Mouse (Mus musculus): ENCODE measurements around the gene Dlx5. TPM values are rescaled to one million over a fixed set of nuclear protein-coding genes. Genes with fewer than 3 reads are reported as not detected.

Dlx5 gene
- polyA plus RNA-seq, 1 experiment from 2014 or later = 0.72 TPM

- ATAC-seq (ENCODE audit: low FRiP score, low read depth) = no peak
- H3K4me3 ChIP-seq = no peak overlapping the region
- H3K4me1 ChIP-seq = no peaks in the 10 kb centered on the region
- 1% methylated on average over 25 of the region's 25 CpGs for WGBS
- H3K9me3 ChIP-seq = no peaks in the 10 kb centered on the region
- H3K9ac ChIP-seq = no peak overlapping the region
- peaks cover 98% of the 10 kb centered on the region for H3K27me3 ChIP-seq (replicated peaks)
- H3K36me3 ChIP-seq = no peaks in the 10 kb centered on the region
- H3K4me2 ChIP-seq (replicated peaks) = no peak overlapping the region
- H3K27ac ChIP-seq = no peak overlapping the region
These were observed 26.8 kb downstream of the Dlx5 start for GRCm38 (mm10) chr6:6854902-6855745.

- Histone ChIP-seq H3K9me3 (no peaks in the 10 kb centered on the region), H3K36me3 (no peaks in the 10 kb centered on the region), H3K9ac (no peak overlapping the region), H3K4me3 (no peak overlapping the region), H3K4me1 (no peaks in the 10 kb centered on the region), H3K27ac (no peak overlapping the region), H3K27me3 (replicated peaks) (peaks cover 90% of the 10 kb centered on the region), H3K4me2 (replicated peaks) (no peak overlapping the region)
- ATAC-seq (ENCODE audit: low FRiP score, low read depth) = no peak
- under 1% methylated on average over 9 of the region's 9 CpGs for WGBS
These were observed 27.7 kb downstream of the Dlx5 start for GRCm38 (mm10) chr6:6854176-6854575.

- Histone ChIP-seq H3K9ac (no peak overlapping the region), H3K36me3 (no peaks in the 10 kb centered on the region), H3K9me3 (no peaks in the 10 kb centered on the region), H3K27ac (no peak overlapping the region), H3K27me3 (replicated peaks) (peaks cover 88% of the 10 kb centered on the region), H3K4me3 (no peak overlapping the region), H3K4me1 (no peaks in the 10 kb centered on the region), H3K4me2 (replicated peaks) (no peak overlapping the region)
- 10% methylated on average over 3 of the region's 3 CpGs for WGBS
- no peak for ATAC-seq (ENCODE audit: low FRiP score, low read depth)
These were observed 28.9 kb downstream of the Dlx5 start for GRCm38 (mm10) chr6:6852944-6853343.

GRCm38 (mm10) chr6:6851166-6851565 lies 30.7 kb downstream of the Dlx5 start:
- Histone ChIP-seq H3K4me2 (replicated peaks) (no peak overlapping the region), H3K4me3 (no peak overlapping the region), H3K36me3 (no peaks in the 10 kb centered on the region), H3K9me3 (no peaks in the 10 kb centered on the region), H3K4me1 (no peaks in the 10 kb centered on the region), H3K27ac (no peak overlapping the region), H3K9ac (no peak overlapping the region), H3K27me3 (replicated peaks) (peaks cover 88% of the 10 kb centered on the region)
- no peak for ATAC-seq (ENCODE audit: low FRiP score, low read depth)
- WGBS = 2% methylated on average over 10 of the region's 10 CpGs

GRCm38 (mm10) chr6:6850324-6851060 lies 31.4 kb downstream of the Dlx5 start:
- Histone ChIP-seq H3K4me2 (replicated peaks) (no peak overlapping the region), H3K27ac (no peak overlapping the region), H3K27me3 (replicated peaks) (peaks cover 87% of the 10 kb centered on the region), H3K4me3 (no peak overlapping the region), H3K36me3 (no peaks in the 10 kb centered on the region), H3K4me1 (no peaks in the 10 kb centered on the region), H3K9ac (no peak overlapping the region), H3K9me3 (no peaks in the 10 kb centered on the region)
- WGBS = 1% methylated on average over 26 of the region's 26 CpGs
- ATAC-seq (ENCODE audit: low FRiP score, low read depth) = no peak

GRCm38 (mm10) chr6:6849744-6850143 lies 32.1 kb downstream of the Dlx5 start:
- peaks cover 79% of the 10 kb centered on the region for H3K27me3 ChIP-seq (replicated peaks)
- H3K4me2 ChIP-seq (replicated peaks) = no peak overlapping the region
- ATAC-seq (ENCODE audit: low FRiP score, low read depth) = no peak
- no peaks in the 10 kb centered on the region for H3K4me1 ChIP-seq
- no peak overlapping the region for H3K27ac ChIP-seq
- no peaks in the 10 kb centered on the region for H3K36me3 ChIP-seq
- under 1% methylated on average over 12 of the region's 12 CpGs for WGBS
- no peaks in the 10 kb centered on the region for H3K9me3 ChIP-seq
- H3K4me3 ChIP-seq = no peak overlapping the region
- no peak overlapping the region for H3K9ac ChIP-seq

- Histone ChIP-seq H3K27ac (no peak overlapping the region), H3K36me3 (no peaks in the 10 kb centered on the region), H3K9me3 (no peaks in the 10 kb centered on the region), H3K27me3 (replicated peaks) (peaks cover 67% of the 10 kb centered on the region), H3K9ac (no peak overlapping the region), H3K4me1 (no peaks in the 10 kb centered on the region), H3K4me3 (no peak overlapping the region), H3K4me2 (replicated peaks) (no peak overlapping the region)
- no peak for ATAC-seq (ENCODE audit: low FRiP score, low read depth)
- WGBS = 8% methylated on average over 4 of the region's 4 CpGs
These were observed 33.3 kb downstream of the Dlx5 start for GRCm38 (mm10) chr6:6848541-6848940.

GRCm38 (mm10) chr6:6833301-6833700 lies 48.6 kb downstream of the Dlx5 start:
- no peak overlapping the region for H3K4me2 ChIP-seq (replicated peaks)
- WGBS = 85% methylated on average over 3 of the region's 3 CpGs
- no peak overlapping the region for H3K27ac ChIP-seq
- no peak for ATAC-seq (ENCODE audit: low FRiP score, low read depth)
- no peaks in the 10 kb centered on the region for H3K27me3 ChIP-seq (replicated peaks)
- no peaks in the 10 kb centered on the region for H3K4me1 ChIP-seq
- no peaks in the 10 kb centered on the region for H3K36me3 ChIP-seq
- H3K9ac ChIP-seq = no peak overlapping the region
- H3K4me3 ChIP-seq = no peak overlapping the region
- H3K9me3 ChIP-seq = no peaks in the 10 kb centered on the region

- no peak for ATAC-seq (ENCODE audit: low FRiP score, low read depth)
- no peaks in the 10 kb centered on the region for H3K4me1 ChIP-seq
- H3K9ac ChIP-seq = no peak overlapping the region
- no peak overlapping the region for H3K27ac ChIP-seq
- H3K27me3 ChIP-seq (replicated peaks) = no peaks in the 10 kb centered on the region
- H3K9me3 ChIP-seq = no peaks in the 10 kb centered on the region
- H3K4me2 ChIP-seq (replicated peaks) = no peak overlapping the region
- no peak overlapping the region for H3K4me3 ChIP-seq
- WGBS = 81% methylated on average over 7 of the region's 7 CpGs
- H3K36me3 ChIP-seq = no peaks in the 10 kb centered on the region
These were observed 51.4 kb downstream of the Dlx5 start for GRCm38 (mm10) chr6:6830446-6830845.

Other genes with a start within 250 kb of the Dlx5 start
- not detected in 2 replicates for gene Dlx6, start 18.8 kb downstream of the Dlx5 start, polyA plus RNA-seq (2016; fragmentation: Nextera tagmentation; extraction: Ambion mirVana)
- 6.6 TPM in 2 replicates for gene Sdhaf3, start 73.9 kb upstream of the Dlx5 start, polyA plus RNA-seq (2016; fragmentation: Nextera tagmentation; extraction: Ambion mirVana)